ENCODE assay signal across 17 mouse cellular contexts in genomic region chr10:85371309-85371708, GRCm38 (mm10). TPM values are rescaled to one million over a fixed set of nuclear protein-coding genes. Genes with fewer than 3 reads are reported as not detected.
DNase-seq lines count a peak whose midpoint lies in the region; TF ChIP-seq lines count a peak whose summit lies in the region.
"Had no signal": no experiment of that assay in that cellular context is flagged by ENCODE, and none has a peak within 500 bp of the region (broad histone marks: within the 10 kb centered on the region; RNA-seq: fewer than 3 reads in every experiment).

No protein-coding gene starts in this region.

- intact Hi-C loops in heart, adult 2 months (cut with DNase I), result no loop called here
- intact Hi-C loops in heart, postnatal 25 days (cut with DNase I), result no loop called here

- no peak for TF ChIP-seq CTCF in heart, adult 2 months (IDR thresholded peaks at IDR 0.05)

- WGBS in heart, adult 2 months, result 48% methylated on average over 2 of the region's 2 CpGs

- TF ChIP-seq POLR2A in heart, adult 2 months (IDR thresholded peaks at IDR 0.05; ENCODE audit: insufficient read depth, low read depth, low read length), result no peak

- peak; percentile 18 to 25 for DNase-seq in heart, adult 2 months
- DNase-seq in heart, postnatal 25 days (ENCODE audit: low spot score), result no peak
- DNase-seq in kidney, adult 9 months, result peak; percentile 14
- DNase-seq in kidney, postnatal 4 days, result no peak
- DNase-seq in urinary bladder, postnatal 14 days (ENCODE audit: low spot score), result peak; percentile 51
- no peak for DNase-seq in urinary bladder, postnatal 4 days (ENCODE audit: low spot score in 2 of 2)
- no peak for DNase-seq in cerebellum, postnatal 25 days
- DNase-seq: cerebellum, adult 18-20 months; gastrocnemius, adult 2 months; kidney, adult 8-10 months; liver, embryonic 13.5 days; right cerebral cortex, postnatal 14 days; spleen, adult 18-20 months; thymus, postnatal 36 days had no signal

- H3K4me1 ChIP-seq in heart, adult 2 months (ENCODE audit: control insufficient read depth, insufficient read depth, low read length), result no peaks in the 10 kb centered on the region; the same call in 1 of the 2 replicates
- H3K4me1 ChIP-seq: embryonic facial prominence, embryonic 10.5 days; liver, embryonic 13.5 days; midbrain, embryonic 10.5 days had no signal

- no peak for TF ChIP-seq EP300 in heart, adult 2 months (IDR thresholded peaks at IDR 0.05; ENCODE audit: insufficient read depth, low read depth, low read length)

- no peak overlapping the region for H3K27ac ChIP-seq in heart, adult 2 months
- H3K27ac ChIP-seq: embryonic facial prominence, embryonic 10.5 days; gastrocnemius, adult 2 months; liver, embryonic 13.5 days; macrophage; midbrain, embryonic 10.5 days had no signal

- no peak overlapping the region for H3K4me3 ChIP-seq in heart, adult 2 months
- H3K4me3 ChIP-seq: embryonic facial prominence, embryonic 10.5 days; gastrocnemius, adult 2 months; liver, embryonic 13.5 days; midbrain, embryonic 10.5 days had no signal

- H3K9ac ChIP-seq in heart, adult 2 months (ENCODE audit: low read depth, low read length), result no peak overlapping the region
- H3K9ac ChIP-seq: liver, embryonic 13.5 days had no signal

- no peaks in the 10 kb centered on the region for H3K79me2 ChIP-seq in heart, adult 2 months (replicated peaks; ENCODE audit: control insufficient read depth, insufficient read depth, low read length)

- H3K36me3 ChIP-seq in heart, adult 2 months (ENCODE audit: control insufficient read depth, insufficient read depth, low read length), result no peaks in the 10 kb centered on the region
- H3K36me3 ChIP-seq: embryonic facial prominence, embryonic 10.5 days; liver, embryonic 13.5 days; midbrain, embryonic 10.5 days had no signal

- H3K27me3 ChIP-seq in heart, adult 2 months (ENCODE audit: control insufficient read depth, insufficient read depth, low read length), result no peaks in the 10 kb centered on the region
- H3K27me3 ChIP-seq: liver, embryonic 13.5 days had no signal

RNA-seq across cellular contexts. Expression of gene Btbd11, which starts 15.3 kb away (rescaled TPM):
- 1 to 10 TPM; 1.4 to 2.7 TPM for total RNA-seq in heart, adult 2 months (2021)
- 1.8 and 1.9 TPM in 2 replicates for polyA plus RNA-seq in heart, adult 2 months (2012; rRNA removed)
- total RNA-seq in heart, postnatal 25 days (2021), result 1 to 10 TPM; 1.4 to 1.7 TPM

Comparison
In these comparisons a context has a peak if more than half of its experiments do, and no peak if none do; other contexts are left out.
1. DNase-seq: peak in heart, adult 2 months (2 of 2), kidney, adult 9 months (single experiment) and urinary bladder, postnatal 14 days (single experiment); none in heart, postnatal 25 days (single experiment), kidney, postnatal 4 days (0 of 2), urinary bladder, postnatal 4 days (0 of 2) and cerebellum, postnatal 25 days (0 of 2).